Mouse (Mus musculus) gastrocnemius, postnatal 10 days (tissue): Measurements from ENCODE around the gene Gm5286. TPM values are rescaled to one million over a fixed set of nuclear protein-coding genes. Genes with fewer than 3 reads are reported as not detected.
"Not testable (repeated sequence)": the region's sequence is repeated elsewhere in the genome, so short reads cannot be mapped to it uniquely, and the experiment has no call there.

Source experiments
- DNase-seq: peaks from one replicate; pipeline ENCODE4 v3.0.0; 2021; ENCODE audit warnings: mixed read lengths
- long read RNA-seq, 2 experiments: library from polyadenylated mRNA; stranded (forward); transcript quantifications; one replicate each; pipeline ENCODE4 v2.0.0; 2021
- total RNA-seq, 2 experiments: library from RNA; stranded (reverse); gene quantifications; 2 replicates each; pipeline ENCODE4 v1.2.3; 2021

Gm5286 gene
- total RNA-seq = not detected
- long read RNA-seq, experiment 1 = 0 reads
- long read RNA-seq, experiment 2 = 0 reads

DNA sequence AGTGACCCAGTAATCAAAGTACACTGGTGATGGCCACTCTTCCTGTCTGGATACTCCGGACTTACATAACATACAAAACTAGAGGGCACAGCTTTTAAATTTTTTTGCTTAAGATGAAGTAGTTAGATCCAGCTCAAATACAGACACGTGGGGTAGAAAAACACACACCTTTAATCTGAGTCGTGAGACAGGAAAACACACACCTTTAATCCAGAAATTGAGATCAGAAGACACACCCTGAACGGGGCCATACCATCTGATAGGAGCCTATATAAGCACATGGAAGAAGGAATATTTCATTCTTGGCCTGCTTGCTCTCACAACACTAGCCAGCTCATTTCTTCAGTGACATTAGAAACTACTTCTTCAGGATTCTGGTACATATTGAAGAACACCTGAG is at the start of gene Gm5286:
Gene Gm5286, plus strand, starts transcription at position 301 of the 400 bp plus-strand sequence.
- DNase-seq = not testable (repeated sequence)

DNA sequence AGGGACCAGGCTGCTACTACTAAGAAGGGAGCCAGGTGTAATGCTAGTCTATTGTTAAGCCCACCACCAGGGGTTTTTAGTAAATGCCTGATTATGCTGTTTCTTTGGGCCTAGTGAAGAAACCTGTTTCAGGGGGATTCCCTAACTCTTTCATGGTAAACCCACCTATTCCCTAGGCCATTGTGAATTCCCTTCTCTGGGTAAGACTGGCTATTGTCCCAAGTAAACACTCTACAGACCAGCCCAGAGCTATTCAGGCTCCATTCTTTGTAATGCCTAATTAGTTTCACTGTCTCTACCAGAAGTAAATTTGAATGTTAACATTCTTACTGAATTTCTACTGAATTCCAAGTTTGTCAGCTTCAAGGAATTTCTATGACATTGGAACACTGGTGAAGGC is 29.2 kb upstream of the Gm5286 start:
- not testable (repeated sequence) for DNase-seq

DNA sequence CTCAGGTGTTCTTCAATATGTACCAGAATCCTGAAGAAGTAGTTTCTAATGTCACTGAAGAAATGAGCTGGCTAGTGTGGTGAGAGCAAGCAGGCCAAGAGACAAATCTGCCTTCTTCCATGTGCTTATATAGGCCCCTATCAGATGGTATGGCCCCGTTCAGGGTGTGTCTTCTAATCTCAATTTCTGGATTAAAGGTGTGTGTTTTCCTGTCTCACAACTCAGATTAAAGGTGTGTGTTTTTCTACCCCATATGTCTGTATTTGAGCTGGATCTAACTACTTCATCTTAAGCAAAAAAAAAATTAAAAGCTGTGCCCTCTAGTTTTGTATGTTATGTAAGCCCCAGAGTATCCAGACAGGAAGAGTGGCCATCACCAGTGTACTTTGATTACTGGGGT is 18.4 kb upstream of the Gm5286 start, which contains the start of gene Gm10696:
Gene Gm10696, minus strand, starts transcription at position 101 of the 400 bp plus-strand sequence.
- DNase-seq = not testable (repeated sequence)

Other genes with a start within 250 kb of the Gm5286 start
- gene Tdpoz5, start 235.4 kb upstream of the Gm5286 start, total RNA-seq = not detected
- not detected for gene Gm9125, start 141.8 kb upstream of the Gm5286 start, total RNA-seq
- gene Gm10697, start 124.1 kb upstream of the Gm5286 start, total RNA-seq = not detected
- gene Gm10696, start 18.5 kb upstream of the Gm5286 start, total RNA-seq = not detected
- gene Gm4778, start 67.3 kb downstream of the Gm5286 start, total RNA-seq = not detected
- 1 to 10 TPM; 7.7 to 7.8 TPM for gene Them4, start 113.4 kb downstream of the Gm5286 start, total RNA-seq
- gene Them5, start 145.4 kb downstream of the Gm5286 start, total RNA-seq = not detected
- under 1 TPM; 0.34 to 0.56 TPM for gene C2cd4d, start 165.7 kb downstream of the Gm5286 start, total RNA-seq
- gene Rorc, start 176.1 kb downstream of the Gm5286 start, total RNA-seq = 10 to 100 TPM; 18.2 to 19.9 TPM
- gene Lingo4, start 201.8 kb downstream of the Gm5286 start, total RNA-seq = under 1 TPM in 1 of 2 experiments, not detected in 1; 0.25 TPM
- 1 to 10 TPM; 6.3 to 8.9 TPM for gene Tdrkh, start 216.6 kb downstream of the Gm5286 start, total RNA-seq
- 10 to 100 TPM; 42.3 to 54.0 TPM for gene Mrpl9, start 246.6 kb downstream of the Gm5286 start, total RNA-seq
- not detected for gene Oaz3, start 247.2 kb downstream of the Gm5286 start, total RNA-seq